Mouse (Mus musculus) liver, adult 2 months (tissue): Measurements from ENCODE around the gene Maz.

ENCODE experiments used
- CTCF ChIP-seq: fragments of 200-500 bp; IDR thresholded peaks from 2 replicates; pipeline ENCODE4 v1.5.1; 2011; ENCODE audit warnings: low read depth, low read length, control low read depth
- POLR2A ChIP-seq: fragments of 200-500 bp; IDR thresholded peaks from 2 replicates; pipeline ENCODE4 v1.6.1; 2011; ENCODE audit warnings: low read length, control low read depth; ENCODE audit not compliant: insufficient read depth; ENCODE audit errors: extremely low read depth

GRCm38 (mm10) chr7:127009307-127010085 is 17.3 kb downstream of the Maz start:
- no peak for TF ChIP-seq CTCF
- TF ChIP-seq POLR2A: no peak
